Mouse (Mus musculus): Measurements from ENCODE around the gene Nell1. TPM values are rescaled to one million over a fixed set of nuclear protein-coding genes. Genes with fewer than 3 reads are reported as not detected.

The Nell1 gene
- polyA plus RNA-seq, 1 experiment = 0.22 TPM

DNA sequence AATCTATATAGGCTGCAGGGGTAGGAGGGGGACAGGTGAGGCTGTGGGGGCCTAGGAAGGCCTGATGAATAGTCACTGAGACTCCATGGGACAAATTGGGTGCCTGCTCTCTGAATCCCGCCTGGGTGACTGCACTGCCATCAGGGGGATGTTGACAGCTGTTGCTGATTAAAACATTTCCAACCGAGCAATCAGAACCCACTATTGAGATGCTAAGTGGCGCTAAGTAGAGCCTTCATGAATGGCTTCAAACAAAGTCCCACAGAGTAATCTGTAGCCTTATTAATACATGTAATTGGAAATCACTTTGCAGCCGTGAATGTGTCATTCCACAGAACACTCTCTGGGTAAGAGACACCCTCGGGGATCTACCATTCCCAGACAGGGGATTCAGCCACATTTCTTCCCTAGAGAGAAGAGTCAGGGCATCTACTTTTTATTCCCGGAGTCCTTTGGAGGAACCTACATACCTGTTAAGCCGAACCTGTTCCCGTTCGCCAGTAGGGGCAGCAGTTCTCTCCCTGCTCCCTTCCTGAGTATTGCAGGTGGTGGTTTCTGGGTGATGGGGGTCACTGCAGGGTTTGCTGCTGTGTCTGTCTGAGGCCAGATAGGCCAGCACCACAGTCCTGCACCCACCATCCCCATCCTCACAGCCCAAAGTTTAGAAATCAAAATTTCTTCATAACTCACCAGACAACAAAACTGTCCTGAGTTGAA is 7.0 kb downstream of the Nell1 start:
- TF ChIP-seq POLR2A (IDR thresholded peaks at IDR 0.05; ENCODE audit: control insufficient read depth, low read depth, low read length) = no peak
- no peak for TF ChIP-seq CTCF (IDR thresholded peaks at IDR 0.05; ENCODE audit: control insufficient read depth, insufficient read depth, insufficient replicate concordance, low read depth, low read length)
- H3K4me1 ChIP-seq (ENCODE audit: control insufficient read depth, insufficient read depth, low read length) = no peaks in the 10 kb centered on the region
- no peaks in the 10 kb centered on the region for H3K36me3 ChIP-seq (ENCODE audit: control insufficient read depth, insufficient read depth, low read length)
- no peak overlapping the region for H3K27ac ChIP-seq (ENCODE audit: control insufficient read depth, insufficient read depth, low read depth, low read length)
- H3K4me3 ChIP-seq (ENCODE audit: control insufficient read depth, low read depth, low read length) = no peak overlapping the region
- H3K27me3 ChIP-seq (ENCODE audit: control insufficient read depth, insufficient read depth, low read length) = no peaks in the 10 kb centered on the region

DNA sequence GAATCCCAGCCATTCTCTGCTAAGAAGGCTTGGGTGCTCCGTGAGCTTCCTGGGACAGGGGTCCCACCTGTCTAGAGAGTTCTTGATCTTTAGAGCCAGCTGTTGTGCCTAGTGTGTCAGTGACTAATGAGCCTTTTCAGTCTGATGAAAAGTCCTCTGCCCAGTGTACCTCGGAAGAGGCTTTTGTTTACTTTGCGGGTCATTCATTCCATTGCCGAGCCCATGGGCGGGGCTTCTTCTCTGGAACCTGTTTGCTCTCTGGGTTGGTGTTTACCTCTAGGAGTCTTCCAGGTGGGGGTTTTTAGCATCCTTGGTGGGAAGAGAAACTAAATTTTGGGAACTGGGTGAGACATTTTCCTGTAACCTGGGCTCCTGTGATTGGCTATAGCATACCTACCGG is 10.0 kb downstream of the Nell1 start:
- Histone ChIP-seq H3K27ac (ENCODE audit: control insufficient read depth, insufficient read depth, low read depth, low read length) (no peak overlapping the region), H3K36me3 (ENCODE audit: control insufficient read depth, insufficient read depth, low read length) (no peaks in the 10 kb centered on the region), H3K4me3 (ENCODE audit: control insufficient read depth, low read depth, low read length) (no peak overlapping the region), H3K27me3 (ENCODE audit: control insufficient read depth, insufficient read depth, low read length) (no peaks in the 10 kb centered on the region), H3K4me1 (ENCODE audit: control insufficient read depth, insufficient read depth, low read length) (no peaks in the 10 kb centered on the region)
- TF ChIP-seq POLR2A (IDR thresholded peaks at IDR 0.05; ENCODE audit: control insufficient read depth, low read depth, low read length) (no peak), CTCF (IDR thresholded peaks at IDR 0.05; ENCODE audit: control insufficient read depth, insufficient read depth, insufficient replicate concordance, low read depth, low read length) (no peak)

DNA sequence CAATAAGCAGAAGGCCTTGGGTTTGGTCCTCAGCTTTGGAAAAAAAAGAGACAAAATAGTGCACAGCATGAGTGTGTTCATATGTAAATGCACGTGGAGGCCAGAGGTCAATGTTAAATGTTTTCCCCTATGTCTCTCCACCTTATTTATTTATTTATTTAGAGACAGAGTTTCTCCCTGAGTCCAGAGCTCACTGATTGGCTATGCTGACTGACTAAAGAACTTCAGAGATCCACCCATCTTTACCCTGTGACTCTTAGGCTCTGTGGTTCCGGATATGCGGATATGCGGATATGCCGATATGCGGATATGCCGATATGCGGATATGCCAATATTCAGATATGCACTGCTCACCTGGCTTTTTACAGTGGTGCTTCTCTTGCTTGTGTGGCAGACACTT is 11.3 kb downstream of the Nell1 start:
- Histone ChIP-seq H3K27ac (ENCODE audit: control insufficient read depth, insufficient read depth, low read depth, low read length) (no peak overlapping the region), H3K4me3 (ENCODE audit: control insufficient read depth, low read depth, low read length) (no peak overlapping the region), H3K4me1 (ENCODE audit: control insufficient read depth, insufficient read depth, low read length) (no peaks in the 10 kb centered on the region), H3K36me3 (ENCODE audit: control insufficient read depth, insufficient read depth, low read length) (no peaks in the 10 kb centered on the region), H3K27me3 (ENCODE audit: control insufficient read depth, insufficient read depth, low read length) (no peaks in the 10 kb centered on the region)
- no peak for TF ChIP-seq POLR2A (IDR thresholded peaks at IDR 0.05; ENCODE audit: control insufficient read depth, low read depth, low read length)
- TF ChIP-seq CTCF (IDR thresholded peaks at IDR 0.05; ENCODE audit: control insufficient read depth, insufficient read depth, insufficient replicate concordance, low read depth, low read length) = no peak

DNA sequence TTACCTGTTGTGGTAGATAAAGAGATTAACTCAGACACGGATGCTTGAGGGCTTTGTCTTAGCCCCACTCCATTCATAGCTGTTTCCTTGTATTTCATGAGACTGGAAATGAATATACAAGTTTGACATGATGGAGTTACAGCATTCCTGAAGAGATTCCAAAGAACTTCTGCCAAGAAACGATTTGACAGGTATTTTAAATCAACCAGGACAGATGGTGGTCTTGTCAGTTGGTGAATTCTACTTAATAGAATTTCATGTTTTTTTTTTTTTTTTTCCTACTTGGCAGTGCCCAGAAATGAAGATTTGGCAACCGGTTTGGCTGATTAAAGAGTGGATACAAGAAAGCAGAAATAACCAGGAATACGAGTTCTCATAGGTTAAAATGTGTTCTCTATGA is 24.7 kb downstream of the Nell1 start:
- Histone ChIP-seq H3K4me1 (ENCODE audit: control insufficient read depth, insufficient read depth, low read length) (no peaks in the 10 kb centered on the region), H3K4me3 (ENCODE audit: control insufficient read depth, low read depth, low read length) (no peak overlapping the region), H3K36me3 (ENCODE audit: control insufficient read depth, insufficient read depth, low read length) (no peaks in the 10 kb centered on the region), H3K27me3 (ENCODE audit: control insufficient read depth, insufficient read depth, low read length) (no peaks in the 10 kb centered on the region), H3K27ac (ENCODE audit: control insufficient read depth, insufficient read depth, low read depth, low read length) (no peak overlapping the region)
- TF ChIP-seq CTCF (IDR thresholded peaks at IDR 0.05; ENCODE audit: control insufficient read depth, insufficient read depth, insufficient replicate concordance, low read depth, low read length) = no peak
- TF ChIP-seq POLR2A (IDR thresholded peaks at IDR 0.05; ENCODE audit: control insufficient read depth, low read depth, low read length) = no peak

DNA sequence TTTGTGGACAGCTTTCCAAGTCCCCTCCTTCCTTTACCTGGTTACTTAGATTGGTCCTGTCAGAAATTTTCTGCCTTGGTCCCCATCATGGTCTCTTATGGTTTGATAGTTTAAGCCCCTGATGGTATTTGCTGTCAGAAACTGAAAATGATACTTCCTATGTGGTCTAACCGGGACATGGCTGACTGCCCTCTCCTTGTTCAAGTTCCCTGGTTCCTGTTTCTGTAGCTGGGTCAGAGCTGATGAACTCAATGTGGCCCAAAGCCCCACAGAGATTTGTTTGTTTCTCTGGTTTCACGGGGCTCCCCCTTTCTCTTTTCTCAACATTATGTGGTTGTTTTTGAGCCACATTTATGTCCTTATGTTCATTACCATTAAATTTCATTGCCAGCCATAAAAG is 30.6 kb downstream of the Nell1 start:
- Histone ChIP-seq H3K36me3 (ENCODE audit: control insufficient read depth, insufficient read depth, low read length) (no peaks in the 10 kb centered on the region), H3K27ac (ENCODE audit: control insufficient read depth, insufficient read depth, low read depth, low read length) (no peak overlapping the region), H3K4me3 (ENCODE audit: control insufficient read depth, low read depth, low read length) (no peak overlapping the region), H3K4me1 (ENCODE audit: control insufficient read depth, insufficient read depth, low read length) (no peaks in the 10 kb centered on the region), H3K27me3 (ENCODE audit: control insufficient read depth, insufficient read depth, low read length) (no peaks in the 10 kb centered on the region)
- TF ChIP-seq CTCF (IDR thresholded peaks at IDR 0.05; ENCODE audit: control insufficient read depth, insufficient read depth, insufficient replicate concordance, low read depth, low read length) = no peak
- TF ChIP-seq POLR2A (IDR thresholded peaks at IDR 0.05; ENCODE audit: control insufficient read depth, low read depth, low read length) = no peak

DNA sequence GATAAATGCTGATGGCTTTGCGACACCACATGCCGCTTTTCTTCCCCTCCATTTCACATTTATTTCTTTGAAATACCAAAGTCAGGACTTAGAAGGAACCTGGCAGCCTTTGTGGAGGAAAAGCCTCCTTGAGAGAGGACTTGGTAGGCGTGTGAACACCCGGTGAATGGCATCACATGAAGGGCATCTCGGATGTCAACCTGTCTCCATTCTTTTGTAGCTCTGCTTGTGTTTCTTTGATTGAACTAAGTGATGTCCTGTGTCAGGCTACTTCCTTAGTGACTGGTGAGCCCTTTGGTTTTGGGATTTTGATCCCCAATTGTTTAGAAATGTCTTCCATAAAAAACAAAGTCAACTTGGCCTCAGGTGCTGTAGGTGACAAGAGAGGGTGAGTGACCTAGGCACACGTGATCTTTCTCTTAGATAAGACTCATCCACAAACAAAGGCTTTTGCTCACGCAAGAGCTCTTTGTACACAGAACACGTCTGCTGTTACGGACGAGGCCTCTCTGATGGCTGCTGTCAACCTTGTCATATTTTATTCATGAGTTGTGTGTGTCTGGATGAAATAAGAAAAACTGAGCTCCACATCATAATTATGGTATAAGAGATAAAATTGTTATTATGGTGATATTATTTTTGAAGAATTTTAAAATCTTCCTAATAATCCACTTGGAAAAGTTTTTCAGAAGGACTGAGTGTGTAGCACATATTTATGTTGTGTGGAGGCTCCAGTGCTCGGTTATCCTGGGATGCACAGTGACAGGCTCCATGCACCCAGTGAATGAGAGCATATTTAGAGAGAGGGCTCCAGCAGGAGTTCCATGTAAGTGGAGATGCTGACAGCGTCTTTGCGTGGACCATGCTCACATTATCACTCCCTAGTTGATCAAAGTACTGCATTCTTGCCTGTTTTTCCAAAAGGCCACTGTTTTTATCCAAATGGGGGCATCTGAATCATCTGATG is 60.8 kb downstream of the Nell1 start:
- H3K27ac ChIP-seq (ENCODE audit: control insufficient read depth, insufficient read depth, low read depth, low read length) = no peak overlapping the region
- H3K36me3 ChIP-seq (ENCODE audit: control insufficient read depth, insufficient read depth, low read length) = no peaks in the 10 kb centered on the region
- H3K4me3 ChIP-seq (ENCODE audit: control insufficient read depth, low read depth, low read length) = no peak overlapping the region
- no peaks in the 10 kb centered on the region for H3K4me1 ChIP-seq (ENCODE audit: control insufficient read depth, insufficient read depth, low read length)
- TF ChIP-seq POLR2A (IDR thresholded peaks at IDR 0.05; ENCODE audit: control insufficient read depth, low read depth, low read length) (no peak), CTCF (IDR thresholded peaks at IDR 0.05; ENCODE audit: control insufficient read depth, insufficient read depth, insufficient replicate concordance, low read depth, low read length) (no peak)
- no peaks in the 10 kb centered on the region for H3K27me3 ChIP-seq (ENCODE audit: control insufficient read depth, insufficient read depth, low read length)

DNA sequence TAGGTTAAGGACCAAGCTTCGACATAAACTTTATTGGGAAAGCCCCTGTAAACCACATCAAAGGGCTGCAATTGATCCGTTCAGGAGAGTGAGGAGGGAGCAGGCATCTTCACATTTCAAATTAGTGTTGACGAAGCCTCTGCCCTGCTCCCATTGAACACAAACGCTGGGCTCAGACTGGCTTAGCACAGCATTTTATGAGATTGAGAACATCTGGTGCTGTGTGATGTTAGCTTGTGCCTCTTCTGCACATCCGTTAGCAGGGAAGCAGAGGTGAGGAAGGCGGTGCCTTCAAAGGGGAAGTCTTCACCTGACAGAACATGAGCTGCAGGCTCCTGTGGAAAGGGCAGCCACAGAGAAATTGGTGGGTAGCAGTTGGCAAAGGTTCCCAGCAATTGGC is 66.4 kb downstream of the Nell1 start:
- Histone ChIP-seq H3K27ac (ENCODE audit: control insufficient read depth, insufficient read depth, low read depth, low read length) (no peak overlapping the region), H3K36me3 (ENCODE audit: control insufficient read depth, insufficient read depth, low read length) (no peaks in the 10 kb centered on the region), H3K4me3 (ENCODE audit: control insufficient read depth, low read depth, low read length) (no peak overlapping the region), H3K4me1 (ENCODE audit: control insufficient read depth, insufficient read depth, low read length) (no peaks in the 10 kb centered on the region), H3K27me3 (ENCODE audit: control insufficient read depth, insufficient read depth, low read length) (no peaks in the 10 kb centered on the region)
- TF ChIP-seq POLR2A (IDR thresholded peaks at IDR 0.05; ENCODE audit: control insufficient read depth, low read depth, low read length) (no peak), CTCF (IDR thresholded peaks at IDR 0.05; ENCODE audit: control insufficient read depth, insufficient read depth, insufficient replicate concordance, low read depth, low read length) (no peak)

All from testis, adult 2 months (tissue).